Mouse (Mus musculus): ENCODE measurements around the gene Tshz2.

DNA sequence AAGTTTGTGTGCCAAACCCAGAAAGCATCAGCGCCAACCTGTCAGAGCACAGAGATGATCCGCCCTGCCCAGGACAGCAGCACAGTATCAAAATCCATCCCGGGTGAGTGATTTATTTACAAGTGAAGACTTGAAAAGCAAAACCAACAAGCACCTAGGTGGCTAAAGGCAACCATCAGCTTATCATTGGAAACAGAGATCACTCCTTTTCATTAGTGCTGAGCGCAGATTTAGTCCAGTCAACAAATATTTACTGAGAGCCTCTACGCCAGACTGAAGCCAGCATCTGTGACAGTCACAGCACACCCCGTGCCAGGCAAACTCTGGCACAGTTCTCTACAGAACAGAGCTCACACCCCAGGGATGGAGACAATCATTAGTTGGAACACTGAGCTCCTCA is 169.4 kb downstream of the Tshz2 start:
- TF ChIP-seq CTCF (IDR thresholded peaks at IDR 0.05; ENCODE audit: borderline replicate concordance, extremely low read depth, insufficient read depth, insufficient read length), result no peak
- TF ChIP-seq POLR2A (IDR thresholded peaks at IDR 0.05; ENCODE audit: borderline replicate concordance, extremely low read depth, insufficient read depth, insufficient read length, poor library complexity, severe bottlenecking), result no peak
